Mouse (Mus musculus) liver, embryonic 14.5 days (tissue): ENCODE results near the gene Aspn. TPM values are rescaled to one million over a fixed set of nuclear protein-coding genes. Genes with fewer than 3 reads are reported as not detected.
"Not testable (repeated sequence)": the region's sequence is repeated elsewhere in the genome, so short reads cannot be mapped to it uniquely, and the experiment has no call there.

Source experiments
- ATAC-seq: fragments of 200-750 bp; cut with Nextera tagmentation; 2 replicates; pipeline ENCODE4 v1.8.0; 2017; ENCODE audit warnings: moderate number of reproducible peaks, mild to moderate bottlenecking, moderate library complexity; ENCODE audit not compliant: insufficient read depth
- DNase-seq, 3 experiments: peaks; one replicate each; pipeline ENCODE4 v3.0.0-alpha.2; 2012 to 2013; ENCODE audit warnings: low read depth in 3 of 3, low spot score in 3 of 3
- H3K27ac ChIP-seq: fragments of 300-500 bp; sonication (generic); 2 replicates; pipeline ENCODE4 v1.5.1; 2014; ENCODE audit warnings: moderate library complexity, mild to moderate bottlenecking, control low read depth, inconsistent platforms
- H3K27me3 ChIP-seq: fragments of 300-500 bp; sonication (generic); 2 replicates; pipeline ENCODE4 v1.6.1; 2014; ENCODE audit warnings: mild to moderate bottlenecking, low read length, moderate library complexity; ENCODE audit not compliant: control insufficient read depth, insufficient read depth
- H3K36me3 ChIP-seq: fragments of 300-500 bp; sonication (generic); replicated peaks from 2 replicates; pipeline ENCODE4 v1.6.1; 2014; ENCODE audit warnings: low read depth; ENCODE audit not compliant: control insufficient read depth, insufficient read depth
- H3K4me1 ChIP-seq, 2 experiments: fragments of 200-500 bp in 1 of 2; fragments of 300-500 bp in 1 of 2; sonication (generic) in 1 of 2; replicated peaks; 2 replicates each; pipeline ENCODE4 v1.6.1; 2012 to 2014; ENCODE audit warnings: antibody characterized with exemption in 1 of 2, inconsistent platforms in 1 of 2, low read length in 1 of 2; ENCODE audit not compliant: control insufficient read depth in 2 of 2, insufficient read depth in 2 of 2
- H3K4me2 ChIP-seq: fragments of 300-500 bp; sonication (generic); 2 replicates; pipeline ENCODE4 v1.6.1; 2014; ENCODE audit warnings: low read depth, mild to moderate bottlenecking, control low read depth, moderate library complexity
- H3K4me3 ChIP-seq, 2 experiments: fragments of 200-500 bp in 1 of 2; fragments of 300-500 bp in 1 of 2; sonication (generic) in 1 of 2; 2 replicates each; pipeline ENCODE4 v1.5.1; 2012 to 2014; ENCODE audit warnings: low read depth in 2 of 2, low read length in 2 of 2, mild to moderate bottlenecking in 2 of 2, control low read depth in 1 of 2, inconsistent platforms in 1 of 2, moderate library complexity in 1 of 2; ENCODE audit not compliant: insufficient read depth in 1 of 2
- H3K9ac ChIP-seq: fragments of 300-500 bp; sonication (generic); replicated peaks from 2 replicates; pipeline ENCODE4 v1.6.1; 2014; ENCODE audit warnings: mild to moderate bottlenecking, control low read depth, moderate library complexity
- H3K9me3 ChIP-seq: fragments of 300-500 bp; sonication (generic); 2 replicates; pipeline ENCODE4 v1.6.1; 2016; ENCODE audit warnings: low read length, mixed read lengths; ENCODE audit not compliant: control insufficient read depth
- CTCF ChIP-seq: IDR thresholded peaks from 2 replicates; pipeline ENCODE4 v1.5.1; 2016; ENCODE audit warnings: antibody characterized with exemption, low read depth, control low read depth
- EP300 ChIP-seq: IDR thresholded peaks from 2 replicates; pipeline ENCODE4 v1.6.1; 2016; ENCODE audit warnings: antibody characterized with exemption, low read depth
- WGBS: fragments of 180-500 bp; shearing (Covaris S2); extraction: QIAGEN DNeasy Blood & Tissue Kit; methylation state at CpG from one replicate; pipeline ENCODE4 v1.1.7; 2014; ENCODE audit not compliant: insufficient replicate concordance; 5-methylcytosine and 5-hydroxymethylcytosine counted together
- polyA plus RNA-seq, 2 experiments: library from polyadenylated mRNA; depleted of rRNA in 1 of 2; stranded (reverse) in 1 of 2; unstranded in 1 of 2; fragments of >200 nt; fragmentation: Nextera tagmentation in 1 of 2; extraction: Ambion mirVana in 1 of 2; gene quantifications; 2 replicates each; pipeline versions ENCODE4 v1.2.1 to v1.2.3; 2012 to 2014

Gene Aspn
- polyA plus RNA-seq, 2 experiments, result 0.17 to 0.44 TPM

GRCm38 (mm10) chr13:49581541-49582530 lies 37.6 kb downstream of the Aspn start, which contains the start of gene Omd:
Gene Omd (plus strand): TSS chr13:49582462.
- WGBS, result 72% methylated on average over 8 of the region's 8 CpGs
- TF ChIP-seq EP300 (no peak), CTCF (no peak)
- ATAC-seq (no peak), DNase-seq (no peak)
- H3K9ac ChIP-seq, result no peak within 1 kb of the TSS
- H3K4me3 ChIP-seq, result no peak within 1 kb of the TSS
- no peaks in the 10 kb centered on the region for H3K4me1 ChIP-seq
- no peaks in the 10 kb centered on the region for H3K27me3 ChIP-seq
- H3K36me3 ChIP-seq, result no peaks in the 10 kb centered on the region
- no peaks in the 10 kb centered on the region for H3K9me3 ChIP-seq
- no peak within 1 kb of the TSS for H3K27ac ChIP-seq
- no peak within 1 kb of the TSS for H3K4me2 ChIP-seq

- no peak for DNase-seq
- Histone ChIP-seq H3K36me3 (no peaks in the 10 kb centered on the region), H3K4me2 (no peak overlapping the region), H3K9me3 (no peaks in the 10 kb centered on the region), H3K27ac (no peak overlapping the region), H3K9ac (no peak overlapping the region), H3K4me3 (no peak overlapping the region), H3K4me1 (no peaks in the 10 kb centered on the region), H3K27me3 (no peaks in the 10 kb centered on the region)
- no peak for ATAC-seq
- TF ChIP-seq EP300, result no peak
- no peak for TF ChIP-seq CTCF
Observed at GRCm38 (mm10) chr13:49583859-49584258, 39.6 kb downstream of the Aspn start.

- Histone ChIP-seq H3K36me3 (no peaks in the 10 kb centered on the region), H3K9ac (no peak overlapping the region), H3K4me2 (no peak overlapping the region), H3K4me3 (no peak overlapping the region), H3K27ac (no peak overlapping the region), H3K9me3 (no peaks in the 10 kb centered on the region), H3K4me1 (no peaks in the 10 kb centered on the region), H3K27me3 (no peaks in the 10 kb centered on the region)
- DNase-seq (no peak), ATAC-seq (no peak)
- TF ChIP-seq EP300 (no peak), CTCF (no peak)
- WGBS, result 78% methylated on average over 8 of the region's 8 CpGs
Observed at GRCm38 (mm10) chr13:49584307-49585005, 40.2 kb downstream of the Aspn start.

GRCm38 (mm10) chr13:49586062-49586461 lies 41.8 kb downstream of the Aspn start:
- Histone ChIP-seq H3K9ac (no peak overlapping the region), H3K4me1 (no peaks in the 10 kb centered on the region), H3K36me3 (no peaks in the 10 kb centered on the region), H3K4me2 (no peak overlapping the region), H3K27me3 (no peaks in the 10 kb centered on the region), H3K4me3 (no peak overlapping the region), H3K9me3 (no peaks in the 10 kb centered on the region), H3K27ac (no peak overlapping the region)
- DNase-seq, result no peak
- ATAC-seq, result no peak
- TF ChIP-seq CTCF, result no peak
- no peak for TF ChIP-seq EP300
- WGBS, result 91% methylated on average over 6 of the region's 6 CpGs

- H3K9ac ChIP-seq, H3K27me3 ChIP-seq, DNase-seq, H3K4me1 ChIP-seq, ATAC-seq, H3K9me3 ChIP-seq, H3K36me3 ChIP-seq, H3K4me2 ChIP-seq, H3K4me3 ChIP-seq, H3K27ac ChIP-seq: not testable (repeated sequence)
- 81% methylated on average over 2 of the region's 2 CpGs for WGBS
Observed at GRCm38 (mm10) chr13:49602541-49602940, 58.3 kb downstream of the Aspn start.
